Mouse (Mus musculus): ENCODE results near the gene Uggt2.

DNA sequence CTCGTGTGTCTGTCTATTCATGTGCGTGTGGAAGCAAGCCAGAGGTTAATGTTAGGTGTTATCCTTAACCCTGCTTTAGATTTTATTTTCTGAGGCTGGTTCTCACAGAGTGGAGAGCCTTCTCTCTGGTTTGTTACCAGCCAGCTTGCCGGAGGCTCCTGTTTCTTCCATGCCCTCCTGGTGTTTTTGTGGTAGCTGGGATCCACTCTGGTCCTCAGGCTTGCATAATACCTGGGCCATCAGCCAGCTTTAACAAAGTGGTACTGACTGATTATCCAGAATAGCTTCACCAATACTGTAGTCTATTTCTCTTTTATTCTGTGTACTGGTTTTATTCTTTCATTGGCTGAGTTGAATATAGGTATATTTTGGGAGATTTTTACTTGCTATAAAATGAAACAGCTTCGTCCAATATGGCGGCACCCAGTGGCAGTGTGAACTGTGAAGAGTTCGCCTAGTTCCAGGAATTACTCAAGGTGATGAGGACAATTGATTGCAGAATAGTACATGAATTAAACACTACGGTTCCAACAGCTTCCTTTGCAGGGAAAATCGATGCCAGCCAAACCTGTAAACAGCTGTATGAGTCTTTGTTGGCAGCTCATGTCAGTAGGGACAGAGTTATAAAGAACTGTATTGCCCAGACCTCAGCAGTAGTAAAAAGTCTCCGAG is 147.2 kb downstream of the Uggt2 start:
- no peak for TF ChIP-seq POLR2A (IDR thresholded peaks at IDR 0.05; ENCODE audit: borderline replicate concordance, insufficient read depth, low read length)
- no peak for TF ChIP-seq CTCF (IDR thresholded peaks at IDR 0.05; ENCODE audit: borderline replicate concordance, insufficient read depth, low read depth, low read length)

All from cerebellum, adult 2 months (tissue).